9 mouse cellular contexts compared by ENCODE assay signal in the genomic region with DNA sequence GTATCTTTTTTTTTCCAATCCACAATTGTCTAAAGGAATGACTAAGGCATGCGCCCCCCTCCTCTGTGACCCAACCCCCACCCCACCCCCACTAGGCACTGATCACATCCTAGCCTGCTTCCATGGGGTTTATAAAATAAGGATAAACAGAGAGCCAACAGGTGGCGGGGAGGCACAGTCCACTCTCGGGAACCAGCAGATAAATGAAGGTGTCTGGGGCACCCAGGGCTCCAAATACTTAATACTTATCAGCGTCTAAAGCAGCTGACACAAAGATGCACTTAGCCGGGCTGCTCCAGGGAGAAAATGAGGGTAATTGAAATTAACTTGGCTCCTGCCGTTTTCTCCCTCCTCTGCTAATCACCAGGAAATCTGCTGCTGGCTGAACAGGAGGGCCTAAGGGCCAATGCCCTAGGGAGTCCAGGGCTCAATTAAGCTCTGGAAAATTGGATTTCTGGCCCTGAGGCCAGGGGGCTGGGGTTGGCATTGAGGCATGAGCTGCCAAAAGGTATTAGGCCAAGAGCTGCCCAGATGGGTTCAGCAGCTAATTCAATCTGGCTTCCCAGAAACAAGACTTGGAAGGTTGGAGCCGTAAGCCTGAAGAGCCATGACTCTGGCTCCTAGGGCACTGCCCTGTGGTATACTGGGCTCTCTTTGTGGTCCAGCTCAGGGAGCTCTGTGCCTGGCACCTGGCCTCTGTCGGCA. TPM values are rescaled to one million over a fixed set of nuclear protein-coding genes. Genes with fewer than 3 reads are reported as not detected.
DNase-seq lines count a peak whose midpoint lies in the region; ATAC-seq lines count a peak whose summit lies in the region.
"Had no signal": no experiment of that assay in that cellular context is flagged by ENCODE, and none has a peak within 500 bp of the region (broad histone marks: within the 10 kb centered on the region; RNA-seq: fewer than 3 reads in every experiment).

No protein-coding gene starts in this region.

- ATAC-seq in frontal cortex, adult (ENCODE audit: low TSS enrichment), result 0 out of 2 replicates have a peak, but pooled peaks have one; percentile 9
- peak; percentile 92 for ATAC-seq in midbrain, embryonic 12.5 days (ENCODE audit: low FRiP score, low read depth)
- ATAC-seq in megakaryocyte progenitor cell, adult 5-6 weeks (replicated peaks; ENCODE audit: poor library complexity), result no peak
- no peak for ATAC-seq in inflammation-experienced regulatory T-cells, adult 6 months

- H3K9ac ChIP-seq in midbrain, embryonic 12.5 days (replicated peaks), result no peak overlapping the region

- H3K4me1 ChIP-seq in midbrain, embryonic 12.5 days, result peaks cover 24% of the 10 kb centered on the region

- H3K9me3 ChIP-seq in midbrain, embryonic 12.5 days, result no peaks in the 10 kb centered on the region

- peak overlapping the region; percentile 46 for H3K27ac ChIP-seq in midbrain, embryonic 12.5 days (replicated peaks)

- DNase-seq in adrenal gland, adult (ENCODE audit: inconsistent age in 2 of 2, low spot score in 1 of 2), result peak; percentile 46 to 59
- no peak for DNase-seq in adrenal gland, adult 18-20 months (ENCODE audit: low spot score in 2 of 2)
- peak; percentile 69 for DNase-seq in cerebellum, adult 9-11 months
- no peak for DNase-seq in thymus, postnatal 0 days (ENCODE audit: low spot score)

- H3K4me2 ChIP-seq in midbrain, embryonic 12.5 days (replicated peaks), result peak overlapping the region; percentile 13; the same call in 1 of the 2 replicates

- WGBS in midbrain, embryonic 12.5 days, result 14% methylated on average over 8 of the region's 8 CpGs

- H3K36me3 ChIP-seq in midbrain, embryonic 12.5 days, result no peaks in the 10 kb centered on the region

- H3K27me3 ChIP-seq in midbrain, embryonic 12.5 days, result peaks cover 17% of the 10 kb centered on the region

- no peak overlapping the region for H3K4me3 ChIP-seq in midbrain, embryonic 12.5 days

RNA-seq across cellular contexts. Expression of a gene that starts 18.8 kb away (rescaled TPM):
- total RNA-seq in adrenal gland, adult 18-20 months (2021), result 10 to 100 TPM in 1 of 2 experiments, 1 to 10 TPM in 1; 7.7 to 10.6 TPM
- 1.1 and 1.3 TPM in 2 replicates for polyA plus RNA-seq in midbrain, embryonic 12.5 days (2016; fragmentation: Nextera tagmentation; extraction: Ambion mirVana)
- 0.10 TPM in 1 of 2 replicates, not detected in the other for total RNA-seq in megakaryocyte progenitor cell, adult 5-6 weeks (2015)
- total RNA-seq in megakaryocyte progenitor cell, adult 5-6 weeks (2017), result not detected in 2 replicates
- not detected for polyA plus RNA-seq in inflammation-experienced regulatory T-cells, adult 6 months (2017; shearing (Covaris generic))
- 0.07 and 0.09 TPM in 2 replicates for polyA plus RNA-seq in thymus, postnatal 0 days (2015; fragmentation: Nextera tagmentation; extraction: Ambion mirVana)
- total RNA-seq: liver, adult 2 months had no signal
- polyA plus RNA-seq: liver, adult 2 months had no signal

RNA-seq across cellular contexts. Expression of a gene that starts 41.0 kb away (rescaled TPM):
- total RNA-seq in adrenal gland, adult 18-20 months (2021), result 10 to 100 TPM; 15.0 to 21.7 TPM
- 9.0 and 9.8 TPM in 2 replicates for polyA plus RNA-seq in midbrain, embryonic 12.5 days (2016; fragmentation: Nextera tagmentation; extraction: Ambion mirVana)
- not detected in 2 replicates for total RNA-seq in megakaryocyte progenitor cell, adult 5-6 weeks (2015)
- not detected in 2 replicates for total RNA-seq in megakaryocyte progenitor cell, adult 5-6 weeks (2017)
- under 1 TPM in 1 of 3 experiments, not detected in 2; 0.12 TPM for polyA plus RNA-seq in inflammation-experienced regulatory T-cells, adult 6 months (2017; shearing (Covaris generic))
- polyA plus RNA-seq in thymus, postnatal 0 days (2015; fragmentation: Nextera tagmentation; extraction: Ambion mirVana), result 0.03 and 0.08 TPM in 2 replicates
- total RNA-seq: liver, adult 2 months had no signal
- polyA plus RNA-seq: liver, adult 2 months had no signal

Comparison
In these comparisons a context has a peak if more than half of its experiments do, and no peak if none do; other contexts are left out.
1. DNase-seq: peak in adrenal gland, adult (2 of 2) and cerebellum, adult 9-11 months (single experiment); none in adrenal gland, adult 18-20 months (0 of 2) and thymus, postnatal 0 days (single experiment).
2. ATAC-seq: peak in frontal cortex, adult (single experiment) and midbrain, embryonic 12.5 days (single experiment); none in megakaryocyte progenitor cell, adult 5-6 weeks (single experiment) and inflammation-experienced regulatory T-cells, adult 6 months (single experiment).